Mouse (Mus musculus): ENCODE data around the gene Ephb1. TPM values are rescaled to one million over a fixed set of nuclear protein-coding genes. Genes with fewer than 3 reads are reported as not detected.

Gene Ephb1
- polyA plus RNA-seq, 1 experiment: 0.02 TPM

GRCm38 (mm10) chr9:102335571-102336282 lies 18.8 kb downstream of the Ephb1 start:
- no peaks in the 10 kb centered on the region for H3K36me3 ChIP-seq (ENCODE audit: control insufficient read depth, insufficient read depth)
- TF ChIP-seq FOSL1 (IDR thresholded peaks at IDR 0.05; ENCODE audit: insufficient read depth, low read length, poor library complexity, severe bottlenecking) (no peak), USF1 (IDR thresholded peaks at IDR 0.05; ENCODE audit: low read depth) (no peak), MYOG (IDR thresholded peaks at IDR 0.05; ENCODE audit: control insufficient read depth, extremely low read depth, insufficient read length) (no peak), CTCF (IDR thresholded peaks at IDR 0.05; ENCODE audit: control insufficient read depth, insufficient read depth, insufficient read length) (no peak), MYOD1 (IDR thresholded peaks at IDR 0.05; ENCODE audit: control insufficient read depth, insufficient read length, low read depth) (no peak), MAX (IDR thresholded peaks at IDR 0.05) (no peak), CEBPB (IDR thresholded peaks at IDR 0.05; ENCODE audit: low read depth) (no peak)
- no peak overlapping the region for H3ac ChIP-seq (ENCODE audit: control insufficient read depth, insufficient read length, low read depth)
- no peaks in the 10 kb centered on the region for H3K79me3 ChIP-seq (ENCODE audit: low read depth)
- H3K27me3 ChIP-seq (ENCODE audit: control insufficient read depth, insufficient read depth, insufficient read length): peaks cover 5% of the 10 kb centered on the region
- no peak overlapping the region for H3K4me3 ChIP-seq (ENCODE audit: insufficient read depth, poor library complexity, severe bottlenecking)
- H3K79me2 ChIP-seq (ENCODE audit: control insufficient read depth, insufficient read depth): no peaks in the 10 kb centered on the region

DNA sequence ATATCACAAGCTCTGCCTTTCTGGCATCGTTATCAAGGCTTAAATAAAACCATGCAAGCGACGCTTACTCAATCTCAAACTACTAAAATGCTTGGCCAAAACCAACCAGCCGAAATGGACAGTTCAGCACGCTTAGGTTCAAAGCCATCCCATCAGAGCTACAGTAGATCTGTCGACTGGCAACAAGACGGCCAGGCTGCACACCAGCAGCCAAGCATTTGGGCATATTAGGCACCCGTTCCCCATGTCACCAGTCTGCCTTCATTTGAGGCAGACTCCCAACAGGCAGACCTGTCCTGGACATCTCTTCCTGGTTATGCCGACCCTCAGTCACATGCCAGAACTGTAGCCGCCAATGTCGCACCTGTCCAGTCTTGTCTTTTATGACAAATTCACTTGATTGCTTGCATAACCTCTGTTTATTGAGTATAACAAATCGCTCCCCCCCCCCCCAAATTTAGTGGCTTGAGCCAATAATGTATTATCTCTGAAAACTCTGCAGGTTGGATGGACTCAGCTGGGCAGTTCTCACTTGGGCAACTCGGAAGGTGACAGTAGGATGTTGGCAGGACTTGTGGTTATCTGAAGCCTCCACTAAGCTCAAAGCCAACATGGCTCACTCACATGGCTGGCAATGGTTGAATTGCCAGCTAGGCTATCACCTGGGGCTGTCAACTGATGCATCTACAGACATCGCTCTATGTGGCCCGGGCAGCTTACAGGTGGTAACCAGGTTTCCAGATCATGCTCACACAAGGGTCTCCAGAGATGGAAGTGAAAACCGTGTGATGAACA lies 24.0 kb downstream of the Ephb1 start:
- no peaks in the 10 kb centered on the region for H3K36me3 ChIP-seq (ENCODE audit: control insufficient read depth, insufficient read depth)
- no peak overlapping the region for H3K4me3 ChIP-seq (ENCODE audit: insufficient read depth, poor library complexity, severe bottlenecking)
- H3K79me3 ChIP-seq (ENCODE audit: low read depth): no peaks in the 10 kb centered on the region
- no peak overlapping the region for H3ac ChIP-seq (ENCODE audit: control insufficient read depth, insufficient read length, low read depth)
- H3K79me2 ChIP-seq (ENCODE audit: control insufficient read depth, insufficient read depth): no peaks in the 10 kb centered on the region
- H3K27me3 ChIP-seq (ENCODE audit: control insufficient read depth, insufficient read depth, insufficient read length): peaks cover 3% of the 10 kb centered on the region
- TF ChIP-seq FOSL1 (IDR thresholded peaks at IDR 0.05; ENCODE audit: insufficient read depth, low read length, poor library complexity, severe bottlenecking): no peak
- TF ChIP-seq MYOG (IDR thresholded peaks at IDR 0.05; ENCODE audit: control insufficient read depth, extremely low read depth, insufficient read length): no peak
- no peak for TF ChIP-seq CTCF (IDR thresholded peaks at IDR 0.05; ENCODE audit: control insufficient read depth, insufficient read depth, insufficient read length)
- TF ChIP-seq USF1 (IDR thresholded peaks at IDR 0.05; ENCODE audit: low read depth): no peak
- TF ChIP-seq CEBPB (IDR thresholded peaks at IDR 0.05; ENCODE audit: low read depth): no peak
- TF ChIP-seq MAX (IDR thresholded peaks at IDR 0.05): no peak
- no peak for TF ChIP-seq MYOD1 (IDR thresholded peaks at IDR 0.05; ENCODE audit: control insufficient read depth, insufficient read length, low read depth)

DNA sequence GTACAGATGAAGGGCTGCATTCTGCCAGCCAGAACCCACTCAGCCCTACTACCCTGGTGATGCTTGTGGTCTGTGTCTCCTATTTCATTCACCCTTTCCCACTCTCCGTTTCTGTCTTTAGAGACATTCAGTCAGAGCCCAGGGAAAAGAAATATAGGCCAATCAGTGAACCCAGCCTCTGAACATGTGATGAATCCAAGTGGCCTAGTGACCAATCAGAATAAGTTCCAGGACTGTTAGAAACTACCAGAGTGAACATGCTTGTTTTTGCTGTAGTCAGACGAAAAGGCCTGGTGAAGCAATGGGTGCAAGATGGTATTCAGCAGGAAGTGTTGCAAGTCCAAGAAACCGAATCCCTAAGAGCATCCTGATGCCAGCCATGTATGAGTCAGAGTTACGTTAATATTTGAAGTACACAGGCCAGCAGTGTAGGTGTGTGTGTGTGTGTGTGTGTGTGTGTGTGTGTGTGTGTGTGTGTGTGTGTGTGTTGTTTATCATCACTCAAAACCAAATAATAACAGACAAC lies 26.8 kb downstream of the Ephb1 start:
- H3K4me3 ChIP-seq (ENCODE audit: insufficient read depth, poor library complexity, severe bottlenecking): no peak overlapping the region
- no peak overlapping the region for H3ac ChIP-seq (ENCODE audit: control insufficient read depth, insufficient read length, low read depth)
- TF ChIP-seq USF1 (IDR thresholded peaks at IDR 0.05; ENCODE audit: low read depth) (peak; percentile 62), CEBPB (IDR thresholded peaks at IDR 0.05; ENCODE audit: low read depth) (peak; percentile 55), FOSL1 (IDR thresholded peaks at IDR 0.05; ENCODE audit: insufficient read depth, low read length, poor library complexity, severe bottlenecking) (no peak)
- H3K36me3 ChIP-seq (ENCODE audit: control insufficient read depth, insufficient read depth): no peaks in the 10 kb centered on the region
- peaks cover 3% of the 10 kb centered on the region for H3K27me3 ChIP-seq (ENCODE audit: control insufficient read depth, insufficient read depth, insufficient read length)
- H3K79me3 ChIP-seq (ENCODE audit: low read depth): no peaks in the 10 kb centered on the region
- no peaks in the 10 kb centered on the region for H3K79me2 ChIP-seq (ENCODE audit: control insufficient read depth, insufficient read depth)

GRCm38 (mm10) chr9:102315436-102315835 lies 39.1 kb downstream of the Ephb1 start:
- Histone ChIP-seq H3K4me3 (ENCODE audit: insufficient read depth, poor library complexity, severe bottlenecking) (no peak overlapping the region), H3K27me3 (ENCODE audit: control insufficient read depth, insufficient read depth, insufficient read length) (no peaks in the 10 kb centered on the region), H3K79me2 (ENCODE audit: control insufficient read depth, insufficient read depth) (no peaks in the 10 kb centered on the region), H3K36me3 (ENCODE audit: control insufficient read depth, insufficient read depth) (no peaks in the 10 kb centered on the region), H3ac (ENCODE audit: control insufficient read depth, insufficient read length, low read depth) (no peak overlapping the region), H3K79me3 (ENCODE audit: low read depth) (no peaks in the 10 kb centered on the region)
- TF ChIP-seq CTCF (IDR thresholded peaks at IDR 0.05; ENCODE audit: control insufficient read depth, insufficient read depth, insufficient read length) (no peak), FOSL1 (IDR thresholded peaks at IDR 0.05; ENCODE audit: insufficient read depth, low read length, poor library complexity, severe bottlenecking) (no peak), MAX (IDR thresholded peaks at IDR 0.05) (no peak), MYOG (IDR thresholded peaks at IDR 0.05; ENCODE audit: control insufficient read depth, extremely low read depth, insufficient read length) (no peak), CEBPB (IDR thresholded peaks at IDR 0.05; ENCODE audit: low read depth) (no peak), MYOD1 (IDR thresholded peaks at IDR 0.05; ENCODE audit: control insufficient read depth, insufficient read length, low read depth) (no peak), USF1 (IDR thresholded peaks at IDR 0.05; ENCODE audit: low read depth) (no peak)

- H3ac ChIP-seq (ENCODE audit: control insufficient read depth, insufficient read length, low read depth): no peak overlapping the region
- no peak overlapping the region for H3K4me3 ChIP-seq (ENCODE audit: insufficient read depth, poor library complexity, severe bottlenecking)
- TF ChIP-seq CTCF (IDR thresholded peaks at IDR 0.05; ENCODE audit: control insufficient read depth, insufficient read depth, insufficient read length) (no peak), MYOD1 (IDR thresholded peaks at IDR 0.05; ENCODE audit: control insufficient read depth, insufficient read length, low read depth) (no peak), USF1 (IDR thresholded peaks at IDR 0.05; ENCODE audit: low read depth) (no peak), CEBPB (IDR thresholded peaks at IDR 0.05; ENCODE audit: low read depth) (no peak), MYOG (IDR thresholded peaks at IDR 0.05; ENCODE audit: control insufficient read depth, extremely low read depth, insufficient read length) (no peak), FOSL1 (IDR thresholded peaks at IDR 0.05; ENCODE audit: insufficient read depth, low read length, poor library complexity, severe bottlenecking) (no peak), MAX (IDR thresholded peaks at IDR 0.05) (no peak)
- H3K36me3 ChIP-seq (ENCODE audit: control insufficient read depth, insufficient read depth): no peaks in the 10 kb centered on the region
- no peaks in the 10 kb centered on the region for H3K27me3 ChIP-seq (ENCODE audit: control insufficient read depth, insufficient read depth, insufficient read length)
- H3K79me2 ChIP-seq (ENCODE audit: control insufficient read depth, insufficient read depth): no peaks in the 10 kb centered on the region
- no peaks in the 10 kb centered on the region for H3K79me3 ChIP-seq (ENCODE audit: low read depth)
Observed at GRCm38 (mm10) chr9:102314795-102315194, 39.7 kb downstream of the Ephb1 start.
